Mouse (Mus musculus): ENCODE data around the gene Lbr.

DNA sequence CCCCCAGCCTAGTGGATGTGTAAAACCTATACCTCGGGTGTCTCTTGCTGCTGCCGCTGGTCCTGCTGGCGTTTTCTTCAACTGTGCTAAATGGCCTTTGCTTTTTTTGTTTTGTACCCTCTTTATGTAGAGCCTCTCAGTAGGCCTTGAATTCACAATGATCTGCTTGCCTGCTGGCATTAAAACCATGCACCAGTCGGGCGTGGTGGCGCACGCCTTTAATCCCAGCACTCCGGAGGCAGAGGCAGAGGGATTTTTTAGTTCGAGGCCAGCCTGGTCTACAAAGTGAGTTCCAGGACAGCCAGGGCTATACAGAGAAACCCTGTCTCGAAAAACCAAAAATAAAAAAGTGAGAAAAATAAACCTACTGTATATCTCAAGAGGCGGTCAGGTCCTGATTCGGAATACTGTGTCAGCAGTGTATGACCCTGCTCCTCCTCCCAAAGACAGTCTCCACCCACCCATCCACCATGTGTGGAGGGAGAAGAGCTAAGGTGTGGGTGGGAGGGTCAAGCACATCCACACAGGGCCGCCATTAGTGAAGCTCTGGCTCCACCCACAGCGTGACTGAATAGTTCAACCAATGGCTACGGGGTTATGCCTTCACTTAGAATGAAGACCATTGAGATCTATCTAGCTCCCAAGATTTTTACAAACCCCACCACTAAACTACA is 2.2 kb upstream of the Lbr start:
- TF ChIP-seq CTCF (IDR thresholded peaks at IDR 0.05; ENCODE audit: insufficient read depth, low read length) (no peak), POLR2A (IDR thresholded peaks at IDR 0.05; ENCODE audit: borderline replicate concordance, extremely low read depth, low read depth, low read length) (no peak)

All from lung, adult 2 months (tissue).